Mouse (Mus musculus) hindbrain, embryonic 14.5 days (tissue): ENCODE results near the gene Mettl18. TPM values are rescaled to one million over a fixed set of nuclear protein-coding genes. Genes with fewer than 3 reads are reported as not detected.

Source experiments
- ATAC-seq: fragments of 200-750 bp; cut with Nextera tagmentation; 2 replicates; pipeline ENCODE4 v1.8.0; 2017; ENCODE audit warnings: moderate number of reproducible peaks, mild to moderate bottlenecking, moderate TSS enrichment, moderate library complexity; ENCODE audit not compliant: low FRiP score
- DNase-seq: peaks from one replicate; pipeline ENCODE4 v3.0.0-alpha.2; 2015; ENCODE audit warnings: low spot score
- H3K27ac ChIP-seq: fragments of 300-500 bp; sonication (generic); 2 replicates; pipeline ENCODE4 v1.5.1; 2014; ENCODE audit warnings: mild to moderate bottlenecking, moderate library complexity
- H3K27me3 ChIP-seq: fragments of 300-500 bp; sonication (generic); 2 replicates; pipeline ENCODE4 v1.6.1; 2014; ENCODE audit warnings: mild to moderate bottlenecking, low read length, mixed read lengths; ENCODE audit not compliant: control insufficient read depth, insufficient read depth
- H3K36me3 ChIP-seq: fragments of 300-500 bp; sonication (generic); replicated peaks from 2 replicates; pipeline ENCODE4 v1.6.1; 2014; ENCODE audit not compliant: control insufficient read depth, insufficient read depth
- H3K4me1 ChIP-seq: fragments of 300-500 bp; sonication (generic); replicated peaks from 2 replicates; pipeline ENCODE4 v1.6.1; 2014; ENCODE audit warnings: antibody characterized with exemption, low read length, mixed read lengths; ENCODE audit not compliant: control insufficient read depth, insufficient read depth
- H3K4me2 ChIP-seq: fragments of 300-500 bp; sonication (generic); replicated peaks from 2 replicates; pipeline ENCODE4 v1.6.1; 2014; ENCODE audit warnings: mild to moderate bottlenecking, moderate library complexity
- H3K4me3 ChIP-seq: fragments of 300-500 bp; sonication (generic); replicated peaks from 2 replicates; pipeline ENCODE4 v1.5.1; 2014; ENCODE audit warnings: mild to moderate bottlenecking, low read length
- H3K9ac ChIP-seq: fragments of 300-500 bp; sonication (generic); 2 replicates; pipeline ENCODE4 v1.6.1; 2014
- H3K9me3 ChIP-seq: fragments of 300-500 bp; sonication (generic); 2 replicates; pipeline ENCODE4 v1.6.1; 2016; ENCODE audit warnings: low read length; ENCODE audit not compliant: control insufficient read depth
- WGBS: fragments of 180-500 bp; shearing (Covaris S2); extraction: QIAGEN DNeasy Blood & Tissue Kit; methylation state at CpG from one replicate; pipeline ENCODE4 v1.1.7; 2014; 5-methylcytosine and 5-hydroxymethylcytosine counted together
- polyA plus RNA-seq: library from polyadenylated mRNA; unstranded; fragments of >200 nt; fragmentation: Nextera tagmentation; extraction: Ambion mirVana; gene quantifications from 2 replicates; pipeline ENCODE4 v1.2.1, GENCODE M21; 2014

Mettl18 gene
- polyA plus RNA-seq, result 8.2 and 9.1 TPM in 2 replicates

GRCm38 (mm10) chr1:163994721-163995608, at the start of gene Mettl18, which contains the start of gene BC055324:
Gene Mettl18, plus strand, starts transcription at chr1:163994889.
Gene BC055324, minus strand, starts transcription at chr1:163994796.
- H3K4me1 ChIP-seq, result peaks cover 8% of the 10 kb centered on the region; the same call in 1 of the 2 replicates
- ATAC-seq, result peak; percentile 99
- DNase-seq, result peak; percentile 93
- no peaks in the 10 kb centered on the region for H3K36me3 ChIP-seq
- peak within 1 kb of the TSS; percentile 75 for H3K4me2 ChIP-seq
- WGBS, result 3% methylated on average over 42 of the region's 43 CpGs
- H3K4me3 ChIP-seq, result peak within 1 kb of the TSS; percentile 56
- no peaks in the 10 kb centered on the region for H3K9me3 ChIP-seq
- H3K27me3 ChIP-seq, result no peaks in the 10 kb centered on the region
- H3K27ac ChIP-seq, result peak within 1 kb of the TSS; percentile 76
- H3K9ac ChIP-seq, result peak within 1 kb of the TSS; percentile 75

DNA sequence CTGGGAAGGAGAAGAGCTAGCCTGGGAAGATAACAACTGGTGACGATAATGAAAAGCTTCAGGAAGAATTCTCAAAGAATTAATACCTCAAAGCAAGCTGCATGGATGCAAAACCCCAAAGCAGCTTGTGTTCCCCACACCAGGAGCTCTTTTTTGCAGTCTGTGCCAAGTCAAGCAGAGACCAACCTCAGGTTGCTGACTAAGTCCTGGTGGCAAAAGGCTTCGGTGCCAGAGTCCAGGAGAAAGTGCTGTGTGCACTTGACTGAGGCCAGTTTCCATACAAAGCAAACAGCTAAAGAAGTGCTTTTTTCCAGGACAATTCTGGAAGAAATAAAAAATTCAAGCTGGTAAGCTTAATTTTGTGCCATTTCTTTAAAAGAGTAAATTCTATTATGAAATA, 41.3 kb upstream of the Mettl18 start:
- Histone ChIP-seq H3K27me3 (no peaks in the 10 kb centered on the region), H3K4me1 (no peaks in the 10 kb centered on the region), H3K27ac (no peak overlapping the region), H3K4me2 (no peak overlapping the region), H3K4me3 (no peak overlapping the region), H3K36me3 (peaks cover 84% of the 10 kb centered on the region), H3K9me3 (no peaks in the 10 kb centered on the region), H3K9ac (no peak overlapping the region)
- ATAC-seq (no peak), DNase-seq (no peak)
- 96% methylated on average over 2 of the region's 2 CpGs for WGBS

- DNase-seq, result no peak
- no peak for ATAC-seq
- Histone ChIP-seq H3K27me3 (no peaks in the 10 kb centered on the region), H3K36me3 (peaks cover 47% of the 10 kb centered on the region), H3K4me1 (no peaks in the 10 kb centered on the region), H3K9me3 (no peaks in the 10 kb centered on the region), H3K4me2 (no peak overlapping the region), H3K9ac (no peak overlapping the region), H3K4me3 (no peak overlapping the region), H3K27ac (no peak overlapping the region)
- 95% methylated on average over 3 of the region's 3 CpGs for WGBS
Observed at GRCm38 (mm10) chr1:163958036-163958435, 36.7 kb upstream of the Mettl18 start.

DNA sequence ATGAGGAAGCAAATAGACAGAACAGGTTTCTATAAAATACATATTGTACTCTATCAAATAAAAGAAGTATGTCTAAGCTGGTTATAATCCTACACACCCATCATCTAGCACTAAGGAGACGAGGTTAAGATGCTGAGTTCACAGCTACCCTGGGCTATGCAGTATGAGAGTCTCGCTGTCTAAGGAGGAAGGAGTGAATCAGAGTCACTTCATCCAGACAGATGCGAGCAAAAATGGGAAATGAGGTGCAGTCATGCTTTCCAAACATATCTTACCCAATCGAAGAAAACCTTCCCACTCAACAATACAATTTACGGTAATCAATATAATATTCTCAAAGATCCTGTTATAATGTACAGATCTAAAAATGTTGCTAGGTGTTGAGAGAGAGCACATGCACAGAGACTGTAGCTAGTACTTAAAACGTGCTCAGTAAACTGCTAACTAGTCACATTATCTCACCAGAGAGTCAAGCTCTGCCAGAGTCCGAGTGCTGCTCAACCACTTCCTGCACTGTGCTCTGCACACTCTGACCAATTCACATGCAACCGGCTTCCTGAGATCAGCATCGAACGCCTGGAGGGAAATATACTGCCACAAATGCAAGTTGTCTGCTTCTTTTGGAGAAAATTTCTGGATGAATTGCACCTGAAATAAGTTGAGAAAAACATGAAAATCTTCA, 30.5 kb upstream of the Mettl18 start:
- no peak overlapping the region for H3K9ac ChIP-seq
- H3K9me3 ChIP-seq, result no peaks in the 10 kb centered on the region
- WGBS, result 94% methylated on average over 10 of the region's 10 CpGs
- H3K4me3 ChIP-seq, result no peak overlapping the region
- H3K27me3 ChIP-seq, result no peaks in the 10 kb centered on the region
- no peak for ATAC-seq
- DNase-seq, result no peak
- no peaks in the 10 kb centered on the region for H3K4me1 ChIP-seq
- H3K4me2 ChIP-seq, result no peak overlapping the region
- H3K36me3 ChIP-seq, result peaks cover 17% of the 10 kb centered on the region
- H3K27ac ChIP-seq, result no peak overlapping the region

- H3K27me3 ChIP-seq, result no peaks in the 10 kb centered on the region
- 93% methylated on average over 1 of the region's 1 CpGs for WGBS
- DNase-seq (no peak), ATAC-seq (no peak)
- H3K4me3 ChIP-seq, result no peak overlapping the region
- H3K4me2 ChIP-seq, result no peak overlapping the region
- no peaks in the 10 kb centered on the region for H3K9me3 ChIP-seq
- H3K36me3 ChIP-seq, result peaks cover 14% of the 10 kb centered on the region; the same call in 1 of the 2 replicates
- no peak overlapping the region for H3K9ac ChIP-seq
- H3K27ac ChIP-seq, result no peak overlapping the region
- no peaks in the 10 kb centered on the region for H3K4me1 ChIP-seq
Observed at GRCm38 (mm10) chr1:163974471-163974870, 20.2 kb upstream of the Mettl18 start.

GRCm38 (mm10) chr1:163975088-163975487, 19.6 kb upstream of the Mettl18 start:
- H3K4me1 ChIP-seq, result no peaks in the 10 kb centered on the region
- WGBS, result 100% methylated on average over 2 of the region's 2 CpGs
- ATAC-seq, result no peak
- no peak for DNase-seq
- H3K4me3 ChIP-seq, result no peak overlapping the region
- H3K4me2 ChIP-seq, result no peak overlapping the region
- peaks cover 14% of the 10 kb centered on the region; the same call in 1 of the 2 replicates for H3K36me3 ChIP-seq
- no peak overlapping the region for H3K27ac ChIP-seq
- no peaks in the 10 kb centered on the region for H3K9me3 ChIP-seq
- no peak overlapping the region for H3K9ac ChIP-seq
- H3K27me3 ChIP-seq, result no peaks in the 10 kb centered on the region

DNA sequence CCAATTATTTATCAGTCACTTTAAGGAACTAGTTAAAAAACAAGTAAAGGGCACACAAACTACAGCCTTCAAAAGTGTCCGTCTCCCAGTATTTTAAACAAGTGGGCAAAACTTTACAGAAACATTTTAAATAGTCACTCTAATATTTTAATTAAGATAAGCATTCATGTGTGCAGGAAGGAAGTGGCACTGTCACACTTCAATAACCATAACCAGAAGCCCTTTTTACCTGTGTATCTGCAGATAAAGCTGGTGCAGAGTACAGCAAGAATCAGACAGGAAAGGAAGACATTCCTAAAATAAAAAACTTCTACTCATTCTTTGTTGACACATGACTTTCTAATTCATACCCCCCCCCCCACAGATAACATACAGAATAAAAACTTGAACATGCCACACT, 18.2 kb upstream of the Mettl18 start:
- DNase-seq, result no peak
- no peak overlapping the region for H3K4me2 ChIP-seq
- WGBS, result 96% methylated on average over 1 of the region's 1 CpGs
- no peaks in the 10 kb centered on the region for H3K9me3 ChIP-seq
- H3K27me3 ChIP-seq, result no peaks in the 10 kb centered on the region
- no peaks in the 10 kb centered on the region for H3K4me1 ChIP-seq
- H3K4me3 ChIP-seq, result no peak overlapping the region
- peaks cover 17% of the 10 kb centered on the region for H3K36me3 ChIP-seq
- no peak overlapping the region for H3K9ac ChIP-seq
- no peak for ATAC-seq
- H3K27ac ChIP-seq, result no peak overlapping the region

DNA sequence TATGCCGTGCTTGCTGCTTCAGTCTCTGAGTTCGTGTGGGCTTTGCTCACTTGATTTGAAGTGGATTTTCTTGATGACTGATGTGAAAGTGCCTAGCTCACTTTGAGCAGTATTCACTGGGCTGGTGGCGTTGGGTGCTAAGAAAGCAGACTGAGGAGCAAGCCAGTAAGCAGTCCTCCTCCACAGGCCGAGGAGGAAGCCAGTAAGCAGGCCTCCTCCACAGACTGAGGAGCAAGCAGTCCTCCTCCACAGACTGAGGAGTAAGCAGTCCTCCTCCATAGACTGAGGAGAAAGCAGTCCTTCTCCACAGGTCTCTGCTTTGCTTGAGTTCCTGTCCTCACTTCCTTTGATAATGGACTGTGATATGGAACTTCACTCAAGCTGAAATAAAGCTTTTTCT, 2.3 kb upstream of the Mettl18 start:
- no peak overlapping the region for H3K9ac ChIP-seq
- H3K9me3 ChIP-seq, result no peaks in the 10 kb centered on the region
- no peaks in the 10 kb centered on the region for H3K27me3 ChIP-seq
- H3K36me3 ChIP-seq, result no peaks in the 10 kb centered on the region
- ATAC-seq, result no peak
- peaks cover 8% of the 10 kb centered on the region; the same call in 1 of the 2 replicates for H3K4me1 ChIP-seq
- no peak overlapping the region for H3K4me3 ChIP-seq
- WGBS, result 92% methylated on average over 4 of the region's 4 CpGs
- no peak overlapping the region for H3K4me2 ChIP-seq
- no peak for DNase-seq
- no peak overlapping the region for H3K27ac ChIP-seq

DNA sequence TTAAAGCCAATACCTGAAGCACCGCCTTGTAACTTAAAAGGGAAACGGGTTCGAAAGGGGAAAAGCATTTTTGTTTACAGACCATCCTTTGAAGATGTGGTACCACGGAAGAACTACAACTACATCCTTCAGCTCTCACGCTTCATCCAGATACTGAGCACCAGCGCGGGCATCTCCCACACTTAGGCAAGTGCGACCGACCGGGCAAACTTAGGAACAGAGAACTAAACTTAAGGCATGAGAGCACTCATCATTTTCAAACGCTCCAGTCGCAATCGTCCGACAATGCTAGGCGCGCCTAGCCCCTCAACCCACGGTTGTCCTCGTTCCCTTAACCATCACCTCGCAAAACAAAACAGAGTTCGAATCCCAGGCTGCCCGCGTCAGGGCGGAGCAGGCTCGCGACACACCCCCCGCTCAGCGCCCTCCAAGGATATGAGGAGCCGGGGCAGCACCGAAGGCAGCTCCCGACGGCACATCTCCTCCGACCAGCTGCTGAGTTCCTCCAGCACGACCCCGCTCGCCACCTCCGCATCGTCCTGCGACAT, 442 bp upstream of the Mettl18 start:
- Histone ChIP-seq H3K27me3 (no peaks in the 10 kb centered on the region), H3K4me3 (peak overlapping the region; percentile 56), H3K4me1 (peaks cover 8% of the 10 kb centered on the region; the same call in 1 of the 2 replicates), H3K4me2 (peak overlapping the region; percentile 75), H3K36me3 (no peaks in the 10 kb centered on the region), H3K9ac (peak overlapping the region; percentile 75), H3K9me3 (no peaks in the 10 kb centered on the region), H3K27ac (no peak overlapping the region)
- 2% methylated on average over 38 of the region's 38 CpGs for WGBS
- peak; percentile 34 for DNase-seq
- ATAC-seq, result peak; percentile 82
